Mouse (Mus musculus) large intestine, adult 2 months (tissue): ENCODE measurements around the gene Otud3. TPM values are rescaled to one million over a fixed set of nuclear protein-coding genes. Genes with fewer than 3 reads are reported as not detected.
"Not testable (repeated sequence)": the region's sequence is repeated elsewhere in the genome, so short reads cannot be mapped to it uniquely, and the experiment has no call there.

Experiments
- DNase-seq: peaks from one replicate; pipeline ENCODE4 v3.0.0-alpha.2; 2012; ENCODE audit warnings: low read depth, low spot score
- WGBS: fragments of 180-500 bp; shearing (Covaris S2); methylation state at CpG from one replicate; pipeline ENCODE4 v1.1.7; 2018; 5-methylcytosine and 5-hydroxymethylcytosine counted together
- polyA plus RNA-seq: library from polyadenylated mRNA; depleted of rRNA; stranded (reverse); fragments of >200 nt; gene quantifications from 2 replicates; pipeline ENCODE4 v1.2.3, GENCODE M21; 2012

Otud3 gene
- polyA plus RNA-seq, 1 experiment = 5.5 TPM

DNA sequence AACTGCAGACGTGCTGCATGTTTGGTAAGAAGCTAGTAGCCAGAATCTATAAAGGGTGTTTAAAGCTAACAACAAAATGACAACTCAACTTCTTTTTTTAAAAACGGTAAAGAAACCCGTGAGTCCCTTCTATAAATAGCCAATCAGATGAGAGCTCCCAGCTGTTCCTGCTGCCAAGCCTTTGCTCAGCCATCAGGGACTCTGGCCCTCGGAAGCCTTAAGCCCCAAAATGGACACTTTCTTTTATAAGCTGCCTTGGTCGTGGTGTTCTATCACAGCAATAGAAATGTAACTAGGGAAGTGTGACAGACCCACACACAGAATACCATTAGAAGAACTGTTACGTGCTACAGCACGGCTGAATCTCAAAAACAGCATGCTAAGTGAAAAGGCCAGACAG lies 14.4 kb downstream of the Otud3 start:
- DNase-seq = no peak
- WGBS = 73% methylated on average over 7 of the region's 7 CpGs

DNA sequence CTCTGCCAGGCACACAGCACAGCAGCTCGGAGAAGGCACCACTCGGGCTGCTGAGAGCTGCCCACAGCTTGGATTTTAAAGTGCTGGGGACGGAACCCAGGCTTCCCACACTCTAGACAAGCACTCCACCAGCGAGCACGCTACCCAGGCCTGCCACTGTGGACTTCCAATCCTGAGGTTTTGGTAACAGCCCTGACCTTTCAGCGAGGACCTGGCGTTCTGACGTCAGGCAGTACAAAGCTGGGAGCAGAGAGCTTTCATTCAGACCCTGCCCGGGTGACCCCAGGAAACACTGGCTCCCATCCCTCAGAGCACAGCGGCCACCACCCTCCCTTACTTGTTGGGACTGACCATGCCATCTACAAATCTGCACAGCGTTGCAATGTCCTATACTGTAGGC lies 20.0 kb downstream of the Otud3 start:
- not testable (repeated sequence) for DNase-seq
- WGBS = 93% methylated on average over 11 of the region's 11 CpGs

DNA sequence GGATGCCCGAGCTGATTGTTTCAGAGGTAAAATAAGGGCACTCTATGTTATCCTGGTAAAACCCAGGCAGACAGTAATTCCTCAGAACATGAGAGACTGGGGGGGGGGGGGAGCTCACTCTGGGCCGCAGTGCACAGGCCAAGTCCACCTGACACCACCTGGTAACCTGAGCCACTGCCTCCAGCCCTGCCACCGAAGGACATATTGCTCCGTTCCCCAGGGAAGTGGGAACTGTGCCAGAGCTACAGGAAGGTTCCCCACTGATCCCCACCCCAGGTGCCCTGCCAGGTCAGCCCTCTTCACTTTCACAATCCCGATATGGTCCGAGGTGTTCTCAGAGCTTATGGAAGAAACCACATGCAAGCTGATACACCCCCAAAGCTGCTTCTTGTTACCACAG lies 21.1 kb downstream of the Otud3 start:
- no peak for DNase-seq
- 82% methylated on average over 6 of the region's 6 CpGs for WGBS

DNA sequence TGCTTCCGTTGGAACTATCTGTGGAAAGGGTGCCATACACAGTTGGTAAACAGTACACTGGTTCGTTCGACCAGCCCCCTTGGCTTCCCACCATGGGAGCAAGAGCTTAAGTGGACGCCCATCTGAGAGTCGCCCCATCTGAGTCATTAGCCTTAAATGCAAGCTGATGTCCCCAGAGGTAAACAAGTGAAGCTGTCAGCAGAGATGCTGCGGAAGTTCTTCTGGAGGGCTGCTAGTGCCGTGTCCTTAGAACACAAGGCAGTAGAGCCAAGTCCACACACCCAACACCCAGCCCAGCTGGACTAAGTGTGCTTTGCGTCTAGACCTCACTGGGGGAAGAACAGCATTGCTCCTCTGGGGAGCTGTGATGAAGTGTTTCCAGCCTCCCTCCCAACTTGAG lies 24.1 kb downstream of the Otud3 start:
- no peak for DNase-seq
- WGBS = 34% methylated on average over 8 of the region's 8 CpGs

DNA sequence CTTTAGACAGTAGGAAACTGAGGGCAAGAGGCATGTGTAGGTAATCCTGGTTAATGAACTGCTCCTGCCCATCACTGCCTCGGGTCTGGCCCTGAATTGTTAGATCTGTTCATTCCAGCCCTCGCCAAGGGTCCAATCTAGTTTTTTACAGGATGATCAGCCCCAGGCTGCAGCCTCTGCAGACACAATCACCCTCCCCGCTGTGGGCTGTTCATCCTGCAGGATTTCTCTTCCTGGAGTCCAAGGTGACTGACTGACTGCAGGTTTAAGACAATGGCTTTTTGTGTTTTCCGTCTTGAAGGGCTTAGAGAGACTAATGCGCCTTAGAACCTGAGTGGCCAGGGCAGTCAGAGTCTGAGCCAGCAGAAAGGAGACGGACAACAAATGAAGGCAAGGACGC lies 24.6 kb downstream of the Otud3 start:
- DNase-seq = no peak
- 27% methylated on average over 7 of the region's 7 CpGs for WGBS

DNA sequence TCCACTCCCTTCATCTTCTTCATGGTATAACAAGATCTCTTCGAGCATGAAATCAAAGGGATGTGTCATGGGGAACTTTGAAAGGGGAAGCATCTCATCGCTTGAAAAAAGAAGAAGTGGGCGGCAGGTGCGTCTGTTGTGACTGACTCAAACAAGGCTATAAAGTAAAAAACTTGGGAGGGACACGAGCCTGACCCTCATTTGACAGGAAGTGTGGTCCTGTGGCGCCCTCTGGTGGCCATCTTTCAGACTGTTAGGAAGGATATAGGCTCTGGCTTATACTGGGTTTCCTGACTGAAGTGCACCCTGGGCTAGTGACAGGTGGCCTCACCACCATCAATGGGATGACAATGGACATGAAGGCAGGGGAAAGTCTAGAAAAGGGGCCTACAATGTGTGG lies 29.5 kb downstream of the Otud3 start:
- peak; percentile 65 for DNase-seq
- 7% methylated on average over 6 of the region's 6 CpGs for WGBS

DNA sequence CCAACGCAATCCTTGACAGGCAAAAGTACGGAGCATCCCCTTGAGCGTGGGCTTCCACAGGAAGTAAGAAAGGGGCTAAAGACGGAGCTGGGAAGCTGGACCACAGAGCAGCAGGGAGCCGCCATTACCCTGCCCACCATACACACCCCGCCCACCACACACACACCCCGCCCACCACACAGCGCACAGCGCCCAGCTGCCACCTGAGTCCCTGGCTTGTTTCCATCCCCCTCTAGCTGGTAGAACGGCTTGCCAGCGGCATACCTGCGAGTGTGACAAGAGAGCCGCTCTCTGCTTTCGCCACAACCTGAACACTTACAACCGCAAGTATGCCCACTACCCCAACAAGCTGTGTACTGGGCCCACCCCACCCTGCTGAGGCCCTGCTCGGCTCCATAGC lies 31.6 kb downstream of the Otud3 start:
- 19% methylated on average over 16 of the region's 16 CpGs for WGBS
- DNase-seq = no peak

DNA sequence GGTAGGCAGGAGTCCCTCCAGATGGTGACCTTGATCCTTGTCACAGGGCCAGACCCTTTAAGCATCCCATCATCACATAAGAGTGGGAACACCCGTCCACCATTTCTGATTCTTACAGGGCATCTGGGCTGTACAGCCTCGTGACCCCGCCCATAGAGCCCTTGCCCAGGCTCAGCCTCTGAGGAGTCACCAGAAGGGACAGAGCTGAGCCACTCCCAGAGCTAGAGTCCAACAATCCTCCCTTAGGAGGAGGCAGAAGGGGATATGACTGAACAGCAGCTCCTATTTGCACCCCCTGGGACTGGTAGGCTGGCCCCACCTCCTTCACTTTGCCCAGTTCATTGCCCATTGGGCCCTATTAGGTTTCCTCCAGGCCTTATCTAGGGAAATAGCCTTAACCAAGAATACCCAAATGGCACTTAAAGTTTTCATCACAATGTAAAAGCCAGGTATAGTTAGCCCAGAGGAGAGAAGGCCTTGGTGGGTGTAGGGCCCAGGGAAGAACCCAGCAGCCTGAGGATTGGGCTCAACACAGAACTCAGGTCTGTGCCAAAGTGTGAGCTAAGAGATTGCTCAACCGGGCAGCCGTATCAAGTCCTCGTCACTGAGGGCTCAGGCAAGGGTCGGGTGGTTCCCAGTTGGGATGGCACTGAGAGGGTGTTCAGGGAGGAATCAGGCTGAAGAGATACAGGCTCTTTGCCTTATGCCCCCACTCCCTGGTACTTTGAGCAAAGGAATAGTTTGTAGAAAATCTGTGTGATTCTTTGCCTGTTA lies 32.7 kb downstream of the Otud3 start:
- WGBS = 40% methylated on average over 7 of the region's 7 CpGs
- DNase-seq = no peak

DNA sequence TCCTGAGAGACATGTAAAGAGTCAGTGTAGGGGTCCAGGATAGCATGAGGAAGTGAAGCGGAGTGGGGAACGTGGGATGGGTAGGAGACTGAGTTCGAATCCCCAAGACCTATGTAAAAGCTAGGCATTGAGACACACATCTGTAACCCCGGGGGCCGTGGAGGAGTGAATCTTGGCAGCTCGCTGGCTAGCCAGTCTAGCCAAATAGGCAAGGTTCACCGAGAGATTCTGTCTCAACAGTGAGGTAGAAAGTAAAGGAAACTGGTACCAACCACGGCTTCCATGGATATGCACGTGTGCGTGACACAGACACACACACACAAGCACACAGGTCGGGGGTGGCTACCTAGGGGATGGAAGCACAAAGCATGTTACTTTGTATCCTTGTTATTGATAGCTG lies 33.9 kb downstream of the Otud3 start:
- no peak for DNase-seq
- WGBS = 86% methylated on average over 11 of the region's 11 CpGs

DNA sequence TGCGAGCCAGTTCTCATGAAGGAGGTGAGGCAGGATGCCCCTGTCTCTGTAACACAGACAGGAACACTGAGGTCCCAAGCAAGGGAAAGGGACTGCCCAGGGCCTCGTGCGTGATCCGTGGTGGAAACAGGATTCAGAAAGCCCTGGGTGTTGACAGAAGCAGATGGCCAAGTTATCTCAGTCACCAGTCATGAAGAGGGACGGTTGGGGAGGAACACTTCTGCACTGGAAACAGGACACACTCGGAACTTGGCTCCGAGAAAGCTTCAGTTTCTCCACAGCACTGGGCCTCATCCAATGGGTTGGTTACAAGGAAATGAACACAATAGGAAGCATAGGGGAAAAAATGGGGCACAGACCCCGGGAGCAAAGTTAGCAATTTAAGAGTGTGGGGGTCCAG lies 35.0 kb downstream of the Otud3 start:
- no peak for DNase-seq
- 63% methylated on average over 8 of the region's 8 CpGs for WGBS

DNA sequence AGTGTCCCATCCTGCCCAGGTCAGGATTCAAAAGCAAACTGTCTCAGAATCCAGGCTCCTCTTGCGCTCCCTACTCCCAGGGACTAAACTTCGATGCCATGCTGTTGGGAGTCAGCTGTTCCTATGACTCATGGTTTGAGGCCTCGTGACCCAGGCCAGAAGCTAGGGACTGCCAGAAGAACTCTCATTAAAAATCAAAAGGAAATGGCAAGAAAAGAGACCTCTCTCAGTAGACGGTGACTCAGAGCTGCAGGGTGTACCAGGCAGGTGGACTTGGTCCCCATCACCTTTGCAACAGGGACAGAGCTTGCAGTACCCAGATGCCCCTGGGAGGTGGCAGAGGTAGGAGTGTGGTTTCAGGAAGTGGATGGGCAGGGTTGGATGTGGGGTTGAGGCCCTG lies 36.0 kb downstream of the Otud3 start, which contains the start of gene Pla2g2e:
TSS of gene Pla2g2e (plus strand) at position 212 of the 400 bp plus-strand sequence.
- 25% methylated on average over 4 of the region's 4 CpGs for WGBS
- peak; percentile 38 for DNase-seq

DNA sequence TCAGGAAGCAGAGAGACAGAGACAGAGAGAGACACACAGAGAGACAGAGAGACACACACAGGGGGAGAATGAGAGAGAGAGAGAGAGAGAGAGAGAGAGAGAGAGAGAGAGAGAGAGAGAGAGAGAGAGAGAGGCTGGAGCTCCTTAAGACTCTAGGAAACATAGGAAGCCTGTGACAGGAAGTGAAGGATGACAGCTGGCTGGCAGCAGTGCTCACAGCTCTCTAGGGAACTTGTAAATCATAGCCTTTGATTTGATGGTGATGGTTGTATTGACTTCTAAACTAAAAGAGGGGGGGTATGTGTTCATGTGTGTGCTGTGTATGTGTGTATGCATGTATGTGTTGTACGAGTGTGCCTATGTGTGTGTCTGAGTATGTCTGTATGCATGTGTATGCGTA lies 37.8 kb downstream of the Otud3 start:
- WGBS = 99% methylated on average over 2 of the region's 2 CpGs
- no peak for DNase-seq

DNA sequence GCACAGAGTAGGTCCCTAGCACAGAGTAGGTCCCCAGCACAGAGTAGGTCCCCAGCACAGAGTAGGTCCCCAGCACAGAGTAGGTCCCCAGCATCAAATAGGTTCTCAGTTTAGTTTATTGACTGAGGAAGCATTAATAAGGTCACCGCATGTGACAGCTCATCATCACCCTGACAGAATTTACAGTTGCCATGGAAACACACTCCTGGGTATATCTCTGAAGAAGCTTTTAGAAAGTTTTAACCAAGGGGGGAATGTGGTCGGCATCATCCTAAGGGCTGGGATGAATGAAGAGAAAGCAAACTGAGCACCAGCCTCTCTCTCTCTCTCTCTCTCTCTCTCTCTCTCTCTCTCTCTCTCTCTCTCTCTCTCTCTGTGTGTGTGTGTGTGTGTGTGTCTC lies 38.5 kb downstream of the Otud3 start:
- not testable (repeated sequence) for DNase-seq
- 80% methylated on average over 2 of the region's 2 CpGs for WGBS

DNA sequence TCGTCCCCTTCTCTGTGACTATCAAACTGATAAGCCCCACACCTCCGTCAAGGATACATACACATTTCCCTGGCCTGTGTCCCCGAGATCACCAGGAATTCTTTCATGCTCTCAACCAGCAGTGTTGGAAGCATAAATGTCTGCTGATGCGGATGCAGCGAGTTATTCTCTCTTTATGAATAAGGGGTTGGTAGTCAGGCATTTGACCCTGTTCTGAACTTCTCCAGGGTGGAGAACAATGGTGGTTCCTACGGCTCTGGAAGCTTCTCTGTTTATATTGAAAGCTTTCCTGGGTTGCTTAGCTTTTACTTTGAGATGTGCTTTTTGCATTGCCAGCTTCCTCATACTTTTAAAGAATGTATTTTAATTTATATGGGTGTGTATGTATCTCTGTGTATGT lies 39.9 kb downstream of the Otud3 start, which contains the start of gene Gm13030:
TSS of gene Gm13030 (minus strand) at position 101 of the 400 bp plus-strand sequence.
- no peak for DNase-seq
- WGBS = 81% methylated on average over 6 of the region's 6 CpGs

DNA sequence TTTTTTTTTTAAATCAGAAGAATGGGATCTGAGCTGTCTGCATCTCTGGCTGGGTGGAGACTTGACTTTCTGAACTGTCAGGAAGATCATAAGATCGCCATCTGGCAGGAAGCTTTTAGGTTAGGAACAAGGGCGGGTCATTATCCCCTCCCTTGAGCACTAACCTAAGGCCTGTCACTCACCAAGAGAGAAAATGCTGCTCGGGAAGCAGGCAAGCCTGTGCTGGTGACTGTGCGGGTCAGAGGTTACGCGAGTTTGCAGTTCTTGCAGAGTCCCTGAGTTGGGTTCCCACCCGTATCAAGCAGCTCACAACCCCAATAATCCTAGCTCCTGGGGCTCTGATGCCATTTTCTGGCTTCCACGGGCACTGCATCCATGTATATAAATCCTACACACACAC lies 45.1 kb downstream of the Otud3 start:
- 46% methylated on average over 8 of the region's 8 CpGs for WGBS
- DNase-seq = no peak

DNA sequence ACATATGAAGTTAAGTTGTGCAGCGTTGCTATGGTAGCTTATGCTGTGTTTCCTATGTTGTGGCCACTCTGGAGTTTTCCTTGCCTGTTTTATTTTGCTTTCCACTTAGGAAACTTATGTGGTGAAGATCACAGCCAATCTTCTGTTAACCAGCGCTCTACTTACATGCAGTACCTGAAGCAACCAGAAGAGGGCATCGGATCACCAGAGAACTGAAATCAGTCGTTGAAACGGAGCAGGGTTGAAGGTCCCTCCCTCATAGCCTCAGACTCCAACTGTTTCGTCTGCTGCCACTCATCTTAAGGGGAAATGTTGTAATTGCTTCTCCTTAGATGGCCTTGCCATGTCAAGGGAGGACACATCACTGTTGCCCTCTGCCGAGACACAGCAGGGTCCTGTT lies 47.3 kb downstream of the Otud3 start:
- 11% methylated on average over 7 of the region's 7 CpGs for WGBS
- peak; percentile 57 for DNase-seq

DNA sequence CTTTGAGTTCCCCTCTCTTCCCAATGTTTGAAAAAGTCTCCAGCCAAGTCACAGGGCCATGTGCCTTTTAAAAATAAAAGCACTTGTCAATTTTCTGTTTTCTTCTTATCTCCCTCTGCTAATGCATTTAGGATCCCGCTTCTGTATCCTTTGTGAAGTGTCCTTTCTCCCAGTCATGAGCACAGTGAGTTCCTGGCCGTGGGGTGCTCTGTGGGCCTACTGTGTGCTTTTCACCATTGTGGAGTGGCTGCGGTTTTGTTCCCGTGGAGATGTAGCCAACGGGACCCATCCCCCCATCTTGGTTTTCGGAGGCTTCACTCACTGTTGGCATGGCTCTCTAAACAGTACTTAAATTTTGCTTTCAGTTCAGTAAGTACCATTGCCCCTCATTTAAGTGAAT lies 47.8 kb downstream of the Otud3 start:
- DNase-seq = no peak
- 64% methylated on average over 6 of the region's 6 CpGs for WGBS

DNA sequence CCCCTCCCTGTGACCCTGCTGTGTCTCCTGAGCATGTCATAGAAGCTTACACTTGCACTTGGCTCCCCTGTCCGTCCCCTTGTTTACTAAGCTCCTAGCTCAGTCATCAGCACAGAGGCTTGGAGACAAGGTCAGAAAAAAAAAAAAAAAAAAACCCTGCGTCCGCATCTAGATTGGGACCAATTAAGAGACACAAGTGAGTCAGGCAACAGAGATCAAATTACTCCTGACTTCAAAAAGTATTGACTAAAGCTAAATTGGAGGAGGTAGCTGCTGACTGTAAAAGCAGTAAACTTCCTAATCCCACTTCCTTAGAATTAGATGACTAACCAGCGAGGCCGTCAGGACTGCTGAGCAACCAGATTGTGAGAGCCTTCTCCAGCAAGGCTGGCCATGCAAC lies 48.7 kb downstream of the Otud3 start:
- DNase-seq = no peak
- WGBS = 15% methylated on average over 5 of the region's 5 CpGs

DNA sequence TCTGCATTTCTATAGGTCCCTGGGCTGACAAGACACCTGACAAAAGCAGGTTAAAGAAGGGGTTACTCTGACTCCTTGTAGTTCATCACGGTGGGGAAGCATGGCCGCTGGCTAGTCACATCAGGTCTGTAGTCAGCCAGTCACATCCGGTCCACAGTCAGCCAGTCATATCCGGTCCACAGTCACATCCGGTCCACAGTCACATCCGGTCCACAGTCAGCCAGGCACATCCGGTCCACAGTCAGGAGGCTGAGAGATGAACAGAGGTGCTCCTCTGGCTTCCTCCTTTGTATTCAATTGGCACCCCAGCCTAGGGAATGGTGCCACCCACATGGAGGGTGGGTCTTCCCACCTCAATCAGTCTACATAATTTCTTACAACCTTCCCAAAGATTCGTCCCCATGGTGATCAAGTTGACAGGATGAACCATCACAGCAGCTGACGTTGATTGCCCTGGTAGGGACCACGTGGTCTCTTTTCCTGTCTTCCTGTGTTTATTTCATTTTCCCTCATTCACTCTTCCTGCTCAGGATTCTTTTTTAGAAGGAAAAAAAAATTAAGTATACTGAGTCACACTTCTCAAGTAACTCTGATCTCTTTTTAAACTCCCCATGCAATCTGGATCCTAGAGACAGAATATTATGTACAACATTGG lies 50.3 kb downstream of the Otud3 start, which contains the start of gene Pla2g5:
TSS of gene Pla2g5 (minus strand) at position 139 of the 655 bp plus-strand sequence.
- WGBS = 59% methylated on average over 10 of the region's 10 CpGs
- DNase-seq = no peak

DNA sequence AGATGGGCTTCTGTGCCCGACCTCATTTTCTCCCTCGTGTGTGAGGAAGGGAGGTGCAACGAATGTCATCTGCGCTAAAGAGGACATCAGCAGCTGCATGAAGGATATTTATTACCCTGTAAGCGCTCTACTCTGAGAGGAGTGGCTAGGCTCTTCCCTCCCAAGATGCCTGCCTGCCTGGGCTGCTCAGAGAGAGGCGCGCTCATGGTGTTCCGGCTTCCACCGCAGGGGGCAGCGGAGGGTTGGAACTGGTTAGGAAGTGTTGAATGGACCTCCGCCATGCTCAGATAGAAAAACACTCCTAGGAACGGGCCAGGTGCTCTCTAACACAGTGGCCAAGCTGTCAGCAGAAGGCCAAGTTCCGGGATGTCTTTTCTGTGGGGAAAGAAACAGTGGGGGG lies 54.0 kb downstream of the Otud3 start:
- peak; percentile 42 for DNase-seq
- WGBS = 6% methylated on average over 13 of the region's 13 CpGs

DNA sequence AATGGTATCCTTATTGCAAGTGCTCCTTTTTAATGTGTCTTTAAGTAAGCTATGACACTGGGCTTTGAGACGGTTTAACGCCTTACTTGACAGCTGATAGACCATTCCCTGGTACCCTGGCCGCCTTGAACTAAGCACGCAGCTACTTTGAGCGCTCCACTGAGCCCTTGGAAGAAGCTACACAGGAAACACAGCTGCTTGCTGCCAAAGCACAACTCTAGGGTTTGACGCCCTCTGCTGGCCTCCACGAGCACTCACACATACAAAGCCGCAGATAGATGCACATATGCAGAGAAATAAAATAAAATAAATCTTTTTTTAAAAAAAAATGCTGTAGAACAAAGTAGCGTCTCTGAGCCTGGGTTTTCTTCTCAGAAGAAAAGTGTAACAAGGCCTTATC lies 54.5 kb downstream of the Otud3 start:
- 34% methylated on average over 9 of the region's 9 CpGs for WGBS
- DNase-seq = no peak
